Mouse (Mus musculus) hindbrain, embryonic 16.5 days (tissue): ENCODE data around the gene Zdhhc12. TPM values are rescaled to one million over a fixed set of nuclear protein-coding genes. Genes with fewer than 3 reads are reported as not detected.
A peak's percentile ranks its signal among the peaks of the same experiment; 100 is the strongest.

ENCODE experiments used
- ATAC-seq: fragments of 200-750 bp; cut with Nextera tagmentation; 2 replicates; pipeline ENCODE4 v1.8.0; 2017; ENCODE audit warnings: moderate TSS enrichment, moderate library complexity
- H3K27ac ChIP-seq: fragments of 300-500 bp; sonication (generic); 2 replicates; pipeline ENCODE4 v1.5.1; 2014; ENCODE audit warnings: low read depth, mild to moderate bottlenecking, control low read depth, low read length, moderate library complexity
- H3K27me3 ChIP-seq: fragments of 300-500 bp; sonication (generic); replicated peaks from 2 replicates; pipeline ENCODE4 v1.6.1; 2014; ENCODE audit warnings: low read length; ENCODE audit not compliant: control insufficient read depth, insufficient read depth
- H3K36me3 ChIP-seq: fragments of 300-500 bp; sonication (generic); 2 replicates; pipeline ENCODE4 v1.6.1; 2014; ENCODE audit warnings: mild to moderate bottlenecking, low read length, moderate library complexity, mixed read lengths; ENCODE audit not compliant: control insufficient read depth, insufficient read depth
- H3K4me1 ChIP-seq: fragments of 300-500 bp; sonication (generic); 2 replicates; pipeline ENCODE4 v1.6.1; 2014; ENCODE audit warnings: low read depth, low read length; ENCODE audit not compliant: control insufficient read depth, insufficient read depth
- H3K4me2 ChIP-seq: fragments of 300-500 bp; sonication (generic); 2 replicates; pipeline ENCODE4 v1.6.1; 2014; ENCODE audit warnings: mild to moderate bottlenecking, low read length, control low read depth, moderate library complexity
- H3K4me3 ChIP-seq: fragments of 300-500 bp; sonication (generic); 2 replicates; pipeline ENCODE4 v1.5.1; 2014; ENCODE audit warnings: mild to moderate bottlenecking, low read length, control low read depth, moderate library complexity
- H3K9ac ChIP-seq: fragments of 300-500 bp; sonication (generic); 2 replicates; pipeline ENCODE4 v1.6.1; 2014; ENCODE audit warnings: low read depth, mild to moderate bottlenecking, control low read depth, low read length, moderate library complexity
- H3K9me3 ChIP-seq: fragments of 300-500 bp; sonication (generic); 2 replicates; pipeline ENCODE4 v1.6.1; 2014; ENCODE audit warnings: mild to moderate bottlenecking, low read length, moderate library complexity; ENCODE audit not compliant: control insufficient read depth
- WGBS: fragments of 180-500 bp; shearing (Covaris S2); extraction: QIAGEN DNeasy Blood & Tissue Kit; methylation state at CpG from one replicate; pipeline ENCODE4 v1.1.7; 2014; 5-methylcytosine and 5-hydroxymethylcytosine counted together
- polyA plus RNA-seq: library from polyadenylated mRNA; unstranded; fragments of >200 nt; fragmentation: Nextera tagmentation; extraction: Ambion mirVana; gene quantifications from 2 replicates; pipeline ENCODE4 v1.2.1, GENCODE M21; 2015

The Zdhhc12 gene
- polyA plus RNA-seq, 1 experiment from 2014 or later: 31.3 TPM

- no peak for ATAC-seq
- no peak overlapping the region for H3K27ac ChIP-seq
Measured at GRCm38 (mm10) chr2:30108260-30108659, 14.8 kb upstream of the Zdhhc12 start.

GRCm38 (mm10) chr2:30107646-30108045, 14.2 kb upstream of the Zdhhc12 start:
- no peaks in the 10 kb centered on the region for H3K9me3 ChIP-seq
- H3K36me3 ChIP-seq: peaks cover 55% of the 10 kb centered on the region
- H3K4me1 ChIP-seq: no peaks in the 10 kb centered on the region
- H3K9ac ChIP-seq: no peak overlapping the region
- ATAC-seq: no peak
- 94% methylated on average over 5 of the region's 5 CpGs for WGBS
- H3K27ac ChIP-seq: no peak overlapping the region
- H3K27me3 ChIP-seq: no peaks in the 10 kb centered on the region
- no peak overlapping the region for H3K4me3 ChIP-seq
- H3K4me2 ChIP-seq: no peak overlapping the region

More at GRCm38 (mm10) chr2:30108260-30108659, 14.8 kb upstream of the Zdhhc12 start:
- no peak overlapping the region for H3K4me2 ChIP-seq
- no peak overlapping the region for H3K9ac ChIP-seq
- no peak overlapping the region for H3K4me3 ChIP-seq
- no peaks in the 10 kb centered on the region for H3K27me3 ChIP-seq
- WGBS: 97% methylated on average over 4 of the region's 4 CpGs
- H3K9me3 ChIP-seq: no peaks in the 10 kb centered on the region
- H3K36me3 ChIP-seq: peaks cover 55% of the 10 kb centered on the region
- H3K4me1 ChIP-seq: no peaks in the 10 kb centered on the region

DNA sequence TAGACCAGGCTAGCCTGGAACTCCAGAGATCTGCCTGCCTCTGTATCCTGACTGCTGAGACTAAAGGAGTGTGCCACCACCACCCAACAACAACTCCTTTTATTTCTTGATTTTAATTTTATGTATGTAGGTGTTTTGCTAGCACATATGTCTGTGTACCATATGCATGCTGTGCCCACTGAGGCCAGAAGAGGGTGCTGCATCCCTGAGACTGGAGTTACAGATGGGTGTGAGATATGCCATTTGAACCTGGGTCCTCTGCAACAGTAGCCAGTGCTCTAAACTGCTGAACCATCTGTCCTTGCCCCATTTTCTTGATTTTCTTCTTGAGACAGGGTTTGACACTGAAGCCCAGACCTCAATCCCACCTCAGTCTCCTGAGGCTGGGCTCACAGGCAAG, 12.9 kb upstream of the Zdhhc12 start:
- no peaks in the 10 kb centered on the region for H3K27me3 ChIP-seq
- no peak overlapping the region for H3K4me2 ChIP-seq
- H3K27ac ChIP-seq: no peak overlapping the region
- no peaks in the 10 kb centered on the region for H3K9me3 ChIP-seq
- ATAC-seq: no peak
- peaks cover 59% of the 10 kb centered on the region for H3K36me3 ChIP-seq
- no peak overlapping the region for H3K9ac ChIP-seq
- H3K4me1 ChIP-seq: no peaks in the 10 kb centered on the region
- H3K4me3 ChIP-seq: no peak overlapping the region

DNA sequence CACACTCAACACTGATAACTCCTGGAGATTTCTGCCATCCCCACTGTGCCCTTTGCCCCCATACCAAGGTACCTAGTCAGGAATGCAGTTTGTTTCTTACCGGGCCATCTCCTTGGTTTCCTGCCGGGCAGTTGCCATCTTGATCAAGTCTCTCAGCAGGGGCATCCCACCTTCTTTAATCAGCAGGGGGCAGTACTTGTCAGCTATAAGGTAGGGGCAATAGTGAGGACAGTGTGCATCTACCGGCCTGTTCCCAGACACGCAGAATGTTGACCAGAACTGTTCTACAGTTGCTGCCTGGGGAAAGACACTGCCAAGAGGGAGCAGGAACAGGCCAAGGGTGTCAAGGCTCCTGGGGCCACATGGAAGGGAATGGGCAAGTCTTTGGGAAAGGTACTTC, 6.8 kb upstream of the Zdhhc12 start:
- WGBS: 75% methylated on average over 4 of the region's 4 CpGs

GRCm38 (mm10) chr2:30095882-30096527, 2.6 kb upstream of the Zdhhc12 start:
- Histone ChIP-seq H3K4me2 (no peak overlapping the region), H3K9ac (no peak overlapping the region), H3K9me3 (no peaks in the 10 kb centered on the region), H3K4me3 (no peak overlapping the region), H3K4me1 (peaks cover 9% of the 10 kb centered on the region), H3K27ac (no peak overlapping the region), H3K36me3 (peaks cover 30% of the 10 kb centered on the region), H3K27me3 (no peaks in the 10 kb centered on the region)
- ATAC-seq: no peak
- 78% methylated on average over 2 of the region's 2 CpGs for WGBS

More for the DNA sequence above, 6.8 kb upstream of the Zdhhc12 start:
- no peak overlapping the region for H3K9ac ChIP-seq
- H3K27ac ChIP-seq: no peak overlapping the region
- H3K4me3 ChIP-seq: no peak overlapping the region
- no peaks in the 10 kb centered on the region for H3K9me3 ChIP-seq
- H3K4me2 ChIP-seq: no peak overlapping the region
- H3K27me3 ChIP-seq: no peaks in the 10 kb centered on the region
- no peaks in the 10 kb centered on the region; the same call in 1 of the 2 replicates for H3K4me1 ChIP-seq
- H3K36me3 ChIP-seq: peaks cover 49% of the 10 kb centered on the region
- ATAC-seq: no peak

DNA sequence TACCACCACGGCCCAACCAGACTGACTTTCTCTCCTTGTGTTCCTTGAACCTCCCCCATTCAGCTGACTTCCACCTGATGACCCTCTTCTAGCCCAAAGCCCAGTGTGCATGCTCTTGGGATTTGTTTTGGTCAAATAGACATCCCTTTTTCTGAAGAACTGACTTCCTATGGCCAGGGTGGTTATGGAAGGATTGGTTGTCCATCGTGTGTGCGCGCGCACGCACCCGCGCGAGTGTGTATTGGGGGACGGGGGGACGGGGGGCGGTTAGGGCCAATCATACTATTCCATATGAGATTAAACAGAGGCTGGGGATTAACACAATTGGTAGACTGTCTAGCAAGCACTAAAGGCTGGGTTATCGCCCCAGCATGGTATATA, 750 bp upstream of the Zdhhc12 start:
- Histone ChIP-seq H3K4me2 (peak overlapping the region; percentile 92), H3K36me3 (peaks cover 15% of the 10 kb centered on the region), H3K4me1 (peaks cover 9% of the 10 kb centered on the region), H3K27me3 (no peaks in the 10 kb centered on the region), H3K27ac (peak overlapping the region; percentile 58; the same call in 1 of the 2 replicates), H3K9me3 (no peaks in the 10 kb centered on the region), H3K4me3 (peak overlapping the region; percentile 56), H3K9ac (peak overlapping the region; percentile 71)
- WGBS: 3% methylated on average over 13 of the region's 13 CpGs
- no peak for ATAC-seq

DNA sequence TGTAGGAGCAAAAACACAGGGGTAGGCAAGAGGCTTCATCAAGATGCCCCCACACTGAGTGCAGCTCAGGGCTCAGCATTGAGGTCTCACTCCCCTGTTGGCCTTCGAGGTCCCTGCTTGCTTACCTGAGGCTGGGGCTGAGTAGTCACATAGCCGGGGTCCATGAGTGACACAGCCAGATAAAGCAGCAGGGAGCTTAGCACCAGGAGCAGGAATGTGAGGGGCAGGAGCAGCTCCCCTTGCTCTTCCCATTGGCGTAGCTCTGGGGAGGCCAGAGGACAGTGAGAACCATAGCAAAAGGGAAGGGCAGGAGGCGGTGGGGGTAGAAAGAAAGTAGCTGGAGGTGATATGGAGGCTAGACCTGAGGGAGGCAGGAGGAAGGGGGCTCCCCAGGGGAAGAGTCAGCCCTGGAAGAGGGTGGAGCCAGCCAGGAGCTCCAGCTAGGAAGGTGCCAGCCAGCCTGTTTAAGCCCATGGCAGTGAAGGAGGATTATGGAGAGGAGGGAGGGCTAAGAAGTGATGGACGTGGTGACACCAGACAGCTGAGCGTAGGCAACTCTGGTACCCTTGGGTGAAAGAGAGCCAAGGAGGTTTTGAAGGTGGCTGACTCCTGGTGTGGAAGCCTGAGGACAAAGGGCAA, 1.0 kb downstream of the Zdhhc12 start:
- Histone ChIP-seq H3K9me3 (no peaks in the 10 kb centered on the region), H3K27me3 (no peaks in the 10 kb centered on the region), H3K9ac (no peak overlapping the region), H3K4me3 (no peak overlapping the region; the same call in 1 of the 2 replicates), H3K27ac (no peak overlapping the region), H3K4me1 (peaks cover 9% of the 10 kb centered on the region), H3K4me2 (peak overlapping the region; percentile 92), H3K36me3 (peaks cover 3% of the 10 kb centered on the region; the same call in 1 of the 2 replicates)
- ATAC-seq: no peak
- WGBS: 53% methylated on average over 6 of the region's 6 CpGs

DNA sequence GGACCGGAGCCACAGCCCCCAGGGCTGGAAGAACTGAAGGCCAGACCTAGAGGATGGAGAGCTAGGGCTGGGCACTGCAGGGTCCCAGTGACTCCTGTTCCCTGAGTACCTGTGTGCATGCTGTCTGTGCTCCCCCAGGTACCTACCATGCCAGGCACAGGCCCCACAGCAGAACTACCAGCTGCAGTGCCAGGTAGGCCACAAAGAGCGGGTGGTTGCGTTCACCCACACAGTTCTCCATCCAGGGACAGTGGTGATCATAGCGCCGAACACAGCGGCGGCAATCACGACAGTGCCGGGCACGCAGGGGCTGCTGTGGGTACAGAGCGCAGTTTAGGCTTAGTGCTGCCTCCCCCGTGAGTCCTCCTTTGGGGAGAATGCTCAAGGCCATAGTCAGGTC, 1.9 kb downstream of the Zdhhc12 start:
- no peak overlapping the region for H3K4me2 ChIP-seq
- no peaks in the 10 kb centered on the region for H3K27me3 ChIP-seq

DNA sequence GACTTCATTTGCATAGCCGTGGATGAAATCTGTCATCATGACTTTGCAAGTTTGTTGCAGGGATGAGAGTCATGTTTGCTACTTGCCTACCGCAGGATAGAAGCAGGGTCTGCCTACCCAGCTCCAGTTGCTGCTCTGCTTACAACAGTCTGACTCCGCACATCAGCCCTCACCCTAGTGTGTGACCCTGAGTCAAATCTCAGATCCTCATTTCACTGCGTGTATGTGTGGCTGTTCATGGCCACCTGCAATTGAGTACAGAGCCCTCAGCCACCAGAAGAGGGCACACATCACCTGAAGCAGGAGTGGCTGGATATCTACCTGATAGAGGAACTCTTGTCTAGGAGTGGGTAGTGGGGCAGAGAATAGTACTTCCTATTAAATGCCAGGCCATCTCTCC, 6.1 kb downstream of the Zdhhc12 start:
- Histone ChIP-seq H3K9me3 (no peaks in the 10 kb centered on the region), H3K9ac (no peak overlapping the region), H3K4me2 (no peak overlapping the region), H3K4me3 (no peak overlapping the region), H3K27ac (no peak overlapping the region), H3K4me1 (no peaks in the 10 kb centered on the region), H3K27me3 (no peaks in the 10 kb centered on the region), H3K36me3 (no peaks in the 10 kb centered on the region)
- WGBS: 94% methylated on average over 4 of the region's 4 CpGs
- no peak for ATAC-seq

More for the DNA sequence above, 1.9 kb downstream of the Zdhhc12 start:
- Histone ChIP-seq H3K4me1 (peaks cover 9% of the 10 kb centered on the region), H3K9ac (no peak overlapping the region), H3K4me3 (no peak overlapping the region), H3K9me3 (no peaks in the 10 kb centered on the region), H3K27ac (no peak overlapping the region), H3K36me3 (no peaks in the 10 kb centered on the region)
- no peak for ATAC-seq
- WGBS: 95% methylated on average over 12 of the region's 12 CpGs
